ENCODE assay signal across 14 mouse cellular contexts in genomic region chr13:59210828-59211227, GRCm38 (mm10).
DNase-seq lines count a peak whose midpoint lies in the region.
"Had no signal": no experiment of that assay in that cellular context is flagged by ENCODE, and none has a peak within 500 bp of the region (broad histone marks: within the 10 kb centered on the region; RNA-seq: fewer than 3 reads in every experiment).

No protein-coding gene starts in this region.

- intact Hi-C loops in left cerebral cortex, postnatal 4 days (cut with DNase I), result no loop called here

- peak; percentile 33 to 39 for DNase-seq in cerebellum, postnatal 10 days
- DNase-seq in cerebellum, adult 11 months, result no peak
- peak; percentile 15 for DNase-seq in left cerebral cortex, postnatal 4 days
- DNase-seq in left cerebral cortex, adult 9 months (ENCODE audit: low spot score in 2 of 2), result no peak
- peak; percentile 10 for DNase-seq in thymus, postnatal 4 days
- DNase-seq in thymus, adult 18-20 months, result no peak
- DNase-seq in frontal cortex, postnatal 25 days (ENCODE audit: low spot score in 2 of 2), result no peak
- DNase-seq in urinary bladder, postnatal 4 days (ENCODE audit: low spot score in 2 of 2), result no peak
- DNase-seq: adrenal gland, postnatal 25 days; cerebellum, adult 18-20 months; gastrocnemius, postnatal 25 days; kidney, adult 11 months; lung, adult 18-20 months; right cerebral cortex, postnatal 14 days had no signal

Comparison
In these comparisons a context has a peak if more than half of its experiments do, and no peak if none do; other contexts are left out.
1. DNase-seq: peak in cerebellum, postnatal 10 days (2 of 2), left cerebral cortex, postnatal 4 days (single experiment) and thymus, postnatal 4 days (single experiment); none in cerebellum, adult 11 months (single experiment), left cerebral cortex, adult 9 months (0 of 2), thymus, adult 18-20 months (0 of 2), frontal cortex, postnatal 25 days (0 of 2) and urinary bladder, postnatal 4 days (0 of 2).